Mouse (Mus musculus): Measurements from ENCODE around the gene Ckap2l.

DNA sequence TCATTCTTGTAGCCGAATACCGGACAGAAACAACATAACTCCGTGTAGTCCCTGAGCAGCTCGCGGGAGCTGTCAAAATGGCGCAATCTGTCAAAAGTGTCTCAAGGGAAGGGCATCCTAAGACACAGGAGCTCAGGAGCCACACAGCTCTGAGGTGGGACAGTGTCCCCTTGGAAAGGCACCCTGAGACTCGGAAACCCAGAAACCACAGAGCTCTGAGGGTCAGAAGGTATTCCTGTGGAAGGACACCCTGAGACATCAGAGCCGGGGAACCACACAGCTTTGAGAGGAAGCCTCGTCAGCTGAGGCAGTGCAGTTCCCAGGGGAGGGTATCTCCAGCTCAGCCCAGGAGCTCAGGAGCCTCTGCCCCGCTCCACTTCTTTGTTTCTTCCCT is 574 bp upstream of the Ckap2l start:
- TF ChIP-seq CTCF (IDR thresholded peaks at IDR 0.05; ENCODE audit: borderline replicate concordance, extremely low read depth, insufficient read depth, insufficient read length) (no peak), POLR2A (IDR thresholded peaks at IDR 0.05; ENCODE audit: borderline replicate concordance, extremely low read depth, insufficient read depth, insufficient read length, poor library complexity, severe bottlenecking) (no peak)

All from brain, embryonic 14.5 days (tissue).